Mouse (Mus musculus): ENCODE measurements at regions not wholly inside any gene's neighbourhood (a gene's known extent, or its start where the extent isn't known, plus 50 kb on each side); places are given as distances from the start of the nearest gene placed in this dataset.

DNA sequence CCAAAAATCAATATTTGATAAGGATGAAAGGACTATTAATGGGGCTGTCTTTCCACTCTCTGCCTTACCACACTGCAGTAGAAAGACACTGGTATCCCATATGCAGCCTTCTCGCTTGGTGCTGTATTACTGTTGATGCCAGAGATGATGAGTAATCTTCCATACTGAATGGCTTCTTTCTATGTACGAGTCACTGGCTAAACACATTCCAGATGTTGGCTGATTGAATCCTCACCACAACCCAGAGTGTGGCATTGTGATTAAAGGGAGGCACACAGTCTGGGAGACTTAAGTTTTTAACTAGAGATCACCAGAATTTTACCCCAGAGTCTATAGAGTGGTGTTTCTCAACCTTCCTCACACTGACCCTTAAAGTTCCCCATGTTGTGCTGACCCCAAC lies 84.9 kb upstream of the Ank start:
- TF ChIP-seq POLR2A (IDR thresholded peaks at IDR 0.05; ENCODE audit: borderline replicate concordance, extremely low read depth, low read depth, low read length): no peak
- TF ChIP-seq CTCF (IDR thresholded peaks at IDR 0.05; ENCODE audit: insufficient read depth, low read length): no peak
